Mouse (Mus musculus) right cerebral cortex, adult 18-20 months (tissue): ENCODE results near the gene Macrod2.

Source experiments
- DNase-seq: peaks from one replicate; pipeline ENCODE4 v3.0.0; 2022; ENCODE audit warnings: mixed read lengths

The Macrod2 gene

GRCm38 (mm10) chr2:141876155-141876851, 1481.2 kb downstream of the Macrod2 start:
- DNase-seq = peak; percentile 56

DNA sequence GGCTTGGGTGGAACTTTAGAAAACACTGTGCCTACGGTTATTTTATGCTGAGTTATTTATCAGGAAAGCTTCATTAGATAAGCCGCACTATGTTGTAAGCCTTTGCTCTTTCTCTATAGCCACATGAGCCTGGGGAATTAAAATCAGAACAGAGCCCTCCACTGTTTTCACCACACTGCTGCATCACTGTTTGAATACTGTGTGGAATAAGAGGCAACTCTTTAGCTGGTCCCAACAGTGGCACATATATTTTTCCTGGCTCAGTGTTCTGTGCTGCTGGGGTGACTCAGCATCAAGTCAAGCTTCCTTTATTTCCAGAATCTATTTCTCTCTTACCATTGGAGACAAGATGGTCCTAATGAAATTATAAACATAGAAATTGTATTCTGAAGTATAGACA, 1481.8 kb downstream of the Macrod2 start:
- DNase-seq = peak; percentile 17

DNA sequence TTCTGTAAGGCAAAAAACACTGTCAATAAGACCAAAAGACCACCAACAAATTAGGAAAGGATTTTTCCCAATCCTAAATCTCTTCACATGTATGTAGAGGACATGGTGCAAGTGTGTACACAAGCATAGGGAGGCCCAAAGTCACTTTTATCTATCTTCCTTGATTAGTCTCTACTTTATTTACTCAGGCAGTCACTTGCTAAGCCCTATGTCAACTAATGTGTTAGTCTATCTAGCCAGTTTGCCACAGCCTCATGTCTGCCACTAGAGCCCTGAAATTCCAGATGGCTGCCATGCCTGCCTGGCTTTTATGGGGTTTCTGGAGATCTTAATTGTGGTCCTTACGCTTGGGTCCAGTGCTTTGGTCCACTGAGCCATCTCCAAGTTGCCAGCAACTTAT, 1483.4 kb downstream of the Macrod2 start:
- no peak for DNase-seq

DNA sequence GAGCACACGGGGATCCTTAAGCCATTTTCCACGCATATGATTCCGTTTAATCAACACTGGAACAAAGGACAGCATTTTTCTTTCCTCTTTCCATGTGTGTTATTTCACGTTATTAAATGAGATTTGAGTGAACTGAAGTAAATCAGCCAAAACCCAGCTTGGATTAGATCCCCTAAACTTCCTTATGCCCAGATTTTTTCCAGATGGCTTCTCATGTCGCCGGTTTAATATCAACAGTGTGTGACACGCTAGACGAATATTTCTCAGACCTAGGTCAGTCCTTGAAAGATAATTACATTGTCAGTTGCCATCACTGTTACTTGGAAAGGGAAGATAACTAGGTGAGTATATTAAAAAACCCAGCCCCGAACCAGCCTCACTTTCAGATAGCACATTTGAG, 1484.6 kb downstream of the Macrod2 start:
- no peak for DNase-seq

DNA sequence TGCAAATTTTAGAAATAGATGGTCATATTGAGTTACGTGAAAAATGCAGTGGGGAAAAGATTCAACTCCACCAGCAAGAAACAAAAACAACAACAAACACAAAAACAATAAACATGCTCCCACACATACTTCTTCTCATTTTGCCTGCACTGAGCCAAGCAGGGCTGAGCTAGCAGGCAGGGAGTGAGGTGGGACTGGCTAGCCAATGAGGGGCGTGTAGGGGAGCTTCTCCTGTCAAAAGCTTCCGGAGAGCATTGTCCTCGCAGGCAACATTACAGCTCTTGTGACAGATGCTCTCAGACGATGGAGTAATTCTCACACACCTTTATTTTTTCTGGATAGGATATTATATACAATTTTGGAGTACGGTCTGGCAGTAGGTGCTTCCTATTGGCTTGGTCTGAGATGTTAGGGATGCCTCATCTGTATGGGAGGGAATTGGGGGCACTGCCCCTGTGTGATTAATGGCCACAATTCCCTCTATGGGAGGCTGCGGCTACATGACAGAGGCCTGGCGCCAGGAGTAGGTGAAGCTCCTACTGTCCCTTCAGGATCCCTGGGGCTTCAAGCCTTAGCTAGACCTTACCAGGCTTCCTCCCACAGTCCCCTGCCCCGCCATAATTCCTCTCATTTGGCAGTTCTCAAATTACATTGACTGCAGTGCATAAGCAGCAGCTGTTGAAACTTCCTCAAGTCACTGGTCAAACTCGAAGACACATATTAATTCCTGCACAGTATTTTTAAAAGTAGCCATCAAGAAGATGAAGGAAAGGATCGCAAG, 1491.8 kb downstream of the Macrod2 start:
- no peak for DNase-seq

GRCm38 (mm10) chr2:141889497-141889896, 1494.4 kb downstream of the Macrod2 start:
- DNase-seq = no peak

DNA sequence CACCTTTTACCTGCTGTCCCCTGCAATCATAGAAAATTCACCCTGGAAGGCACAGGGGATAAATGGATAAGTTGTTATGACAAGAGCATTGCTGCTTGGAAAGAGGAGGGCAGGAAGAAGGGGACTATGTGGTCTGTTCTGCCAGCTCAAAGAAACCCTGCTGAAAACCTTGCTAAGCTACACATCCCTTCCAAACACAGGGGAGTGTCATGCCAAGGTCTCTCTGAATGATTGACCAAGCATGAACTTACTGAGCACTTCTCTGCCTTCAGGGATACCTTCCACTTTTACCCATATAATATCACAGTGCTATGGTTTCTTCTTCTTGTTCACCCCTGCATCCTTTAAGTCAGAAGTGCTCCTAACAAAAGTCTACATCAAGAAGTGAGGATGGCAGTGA, 1502.8 kb downstream of the Macrod2 start:
- DNase-seq = no peak

GRCm38 (mm10) chr2:141911831-141912447, 1516.8 kb downstream of the Macrod2 start:
- no peak for DNase-seq

- DNase-seq = no peak
Measured at GRCm38 (mm10) chr2:141913486-141913885, 1518.4 kb downstream of the Macrod2 start.

DNA sequence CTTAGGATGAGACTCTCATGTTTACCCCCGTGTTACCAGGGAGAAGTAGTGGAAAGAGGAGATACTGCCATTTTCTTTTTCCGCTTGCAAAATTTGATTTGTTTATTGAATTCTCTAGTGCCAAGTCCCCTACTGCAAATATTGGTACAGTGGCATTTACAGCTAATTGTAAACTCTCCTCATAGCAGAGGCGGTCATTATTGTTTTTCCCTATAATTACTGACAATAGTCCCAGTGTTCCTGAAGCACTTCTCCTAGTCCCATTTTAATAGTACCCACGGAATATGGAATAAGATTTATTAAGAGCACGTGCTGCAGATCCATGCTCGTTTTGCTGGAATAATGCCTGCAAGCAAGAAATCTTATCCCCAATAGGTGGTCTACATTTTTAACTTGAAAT, 1518.8 kb downstream of the Macrod2 start:
- DNase-seq = no peak

GRCm38 (mm10) chr2:141920377-141920992, 1525.4 kb downstream of the Macrod2 start:
- no peak for DNase-seq

DNA sequence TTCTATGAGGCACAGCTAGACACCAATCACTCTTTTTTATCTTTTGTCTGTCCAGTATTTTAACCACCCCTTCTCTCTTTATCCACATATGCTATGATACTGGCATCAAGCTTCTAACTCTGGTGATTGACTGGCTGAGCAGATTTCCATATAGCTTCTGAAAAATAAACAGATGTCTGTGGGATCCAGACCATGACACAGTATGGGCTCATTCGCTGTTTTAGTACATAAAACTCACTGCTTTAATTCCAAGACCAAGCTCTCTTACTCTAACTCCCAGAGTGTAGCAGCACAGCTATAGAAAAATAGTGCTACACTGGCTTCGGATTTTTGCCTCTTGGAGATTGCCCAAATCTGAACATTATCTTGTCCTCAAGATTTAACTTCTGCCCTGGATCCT, 1540.0 kb downstream of the Macrod2 start:
- no peak for DNase-seq

DNA sequence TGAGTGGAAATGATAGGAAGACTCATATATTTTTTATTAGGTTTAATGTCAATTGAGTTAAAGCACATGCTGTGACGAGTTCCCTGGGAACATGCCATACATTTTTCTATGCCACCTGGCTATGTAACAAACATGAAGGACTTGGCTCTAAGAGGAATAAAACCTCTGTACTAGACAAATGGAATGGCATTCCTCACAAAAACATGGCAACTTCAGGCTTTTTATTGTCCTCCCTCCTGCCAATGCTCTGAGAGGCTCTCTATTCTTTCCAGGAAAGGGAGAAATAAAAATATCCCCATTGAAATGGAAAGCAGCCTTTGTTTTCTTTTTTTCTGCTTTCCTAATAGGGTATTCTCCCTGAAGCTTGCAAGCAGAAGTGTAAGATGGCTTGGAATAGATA, 1559.7 kb downstream of the Macrod2 start:
- DNase-seq = no peak

DNA sequence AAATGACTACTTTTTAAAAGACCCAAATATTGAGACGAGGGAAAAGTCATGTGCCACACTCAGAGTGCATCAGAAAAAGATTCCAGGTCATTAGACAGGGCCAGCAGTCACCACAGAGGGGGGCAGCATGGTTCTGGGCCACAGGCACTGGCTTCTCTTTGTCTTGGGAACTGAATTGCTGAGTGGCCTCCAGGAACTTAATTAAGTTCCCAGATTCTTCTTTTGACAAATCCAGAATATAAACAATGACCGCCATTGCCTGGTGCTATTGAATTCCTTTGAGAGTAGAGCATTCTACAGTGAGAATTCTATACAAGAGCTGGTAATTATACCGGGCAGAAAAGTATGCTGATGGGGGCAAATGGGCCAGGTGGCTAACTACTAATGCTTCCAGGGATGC, 1560.1 kb downstream of the Macrod2 start:
- DNase-seq = no peak

- DNase-seq = no peak
Measured at GRCm38 (mm10) chr2:141962868-141963267, 1567.8 kb downstream of the Macrod2 start.

DNA sequence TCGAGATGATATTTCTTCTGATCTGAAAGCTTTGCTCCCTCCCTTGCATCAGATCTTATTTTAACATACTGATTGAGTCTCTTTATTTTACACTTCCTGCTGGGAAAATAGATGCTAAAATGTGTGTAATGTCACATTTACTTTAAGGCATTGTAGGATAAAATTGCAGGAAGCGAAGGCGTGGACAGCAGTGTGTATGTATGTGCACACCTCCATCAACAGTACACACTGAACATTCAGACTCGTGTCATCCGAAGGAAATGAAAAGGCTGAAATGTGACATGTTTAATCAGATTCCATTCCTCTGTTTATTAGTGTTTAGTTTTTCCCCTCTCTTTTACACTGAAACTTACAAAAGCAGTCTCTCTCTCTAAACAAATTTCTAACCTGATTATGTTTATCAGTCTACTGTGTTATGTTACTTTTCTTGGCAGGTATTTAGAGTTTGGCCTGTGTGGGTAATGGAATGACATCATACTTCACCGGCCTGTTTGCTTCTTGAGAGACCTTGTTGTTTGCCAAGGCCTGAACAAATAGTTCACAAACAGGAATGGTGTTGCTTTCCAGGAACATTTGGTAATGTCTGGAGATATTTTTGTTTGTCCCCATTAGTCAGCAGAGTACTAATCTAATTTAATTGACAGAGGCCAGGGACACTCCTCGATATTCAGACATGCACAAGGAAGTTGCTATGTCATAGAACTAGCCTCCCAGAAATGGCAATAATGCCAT, 1588.7 kb downstream of the Macrod2 start:
- DNase-seq = no peak

DNA sequence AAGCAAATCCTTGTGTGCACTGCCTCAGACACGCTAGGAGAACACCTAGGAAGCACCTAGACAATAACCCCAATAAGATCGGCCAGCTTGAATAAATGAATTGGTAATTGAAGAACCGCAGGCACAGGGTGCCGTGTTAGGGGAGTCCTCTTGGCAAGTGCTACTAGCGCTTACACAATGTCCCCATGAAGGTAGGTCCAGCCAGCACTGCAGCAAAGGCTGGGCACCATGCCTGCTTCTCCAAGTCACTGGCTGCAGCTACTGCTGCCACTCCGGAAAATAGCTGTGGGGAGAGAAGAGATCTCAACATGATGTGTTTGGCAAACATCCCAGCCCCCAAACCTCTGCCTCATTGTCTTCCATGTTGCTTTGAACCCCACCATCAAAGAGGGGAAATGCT, 1603.8 kb downstream of the Macrod2 start:
- peak; percentile 33 for DNase-seq

DNA sequence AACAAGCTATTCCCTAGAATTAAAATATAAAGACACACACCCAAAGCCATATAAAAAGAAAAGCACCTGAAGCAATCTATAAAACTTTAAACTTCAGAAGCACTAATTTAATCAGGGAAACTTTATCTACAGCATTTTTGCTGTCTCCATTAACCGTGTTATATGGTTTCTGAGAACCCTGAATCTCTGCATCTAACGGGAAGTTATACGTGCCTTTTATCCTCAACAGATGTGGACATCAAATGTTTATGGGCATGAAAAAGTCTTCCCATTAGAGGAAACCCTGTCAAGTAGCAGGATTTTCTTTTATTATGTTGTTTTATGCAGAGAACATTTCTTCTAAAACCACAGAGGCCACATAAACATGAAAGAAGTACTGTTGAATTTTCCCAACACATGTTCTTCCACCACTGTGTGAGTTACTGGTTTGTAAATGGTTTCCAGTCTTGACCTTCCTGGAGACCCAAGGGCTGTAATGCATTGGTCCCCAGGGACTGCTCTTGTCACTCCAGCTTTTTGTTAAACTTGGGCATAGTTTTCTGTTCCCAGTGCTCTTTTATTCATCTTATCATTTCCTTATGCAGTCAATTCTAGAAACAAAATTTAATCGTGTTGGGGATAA, 1629.5 kb downstream of the Macrod2 start:
- DNase-seq = no peak

DNA sequence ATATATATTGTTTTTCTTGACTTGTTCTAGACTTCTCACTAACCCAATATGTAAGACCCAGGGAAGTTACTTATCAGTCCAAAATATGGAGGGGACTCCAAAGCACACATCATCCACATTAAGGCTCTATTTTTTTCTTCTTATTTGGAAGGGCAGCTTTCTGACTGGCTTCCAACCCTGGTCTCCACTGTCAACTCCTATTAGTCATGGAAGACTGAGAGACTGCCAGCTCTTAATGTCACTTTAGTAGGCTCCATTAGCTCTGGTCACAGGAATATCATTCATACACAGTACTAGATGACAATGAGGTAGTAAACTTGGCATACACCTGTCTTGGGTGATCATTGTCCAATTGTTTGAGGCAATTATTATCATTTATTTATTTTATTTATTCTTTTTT, 1631.6 kb downstream of the Macrod2 start:
- no peak for DNase-seq

- no peak for DNase-seq
Measured at GRCm38 (mm10) chr2:142030756-142031646, 1635.9 kb downstream of the Macrod2 start.

- DNase-seq = no peak
Measured at GRCm38 (mm10) chr2:142055576-142055975, 1660.5 kb downstream of the Macrod2 start.
